Mouse (Mus musculus) kidney, adult 2 months (tissue): ENCODE results near the gene Chrna9. TPM values are rescaled to one million over a fixed set of nuclear protein-coding genes. Genes with fewer than 3 reads are reported as not detected.
A peak's percentile ranks its signal among the peaks of the same experiment; 100 is the strongest.

ENCODE experiments used
- DNase-seq: peaks from one replicate; pipeline ENCODE4 v3.0.0; 2021
- H3K27ac ChIP-seq: fragments of 200-500 bp; 2 replicates; pipeline ENCODE4 v1.5.1; 2012; ENCODE audit warnings: low read depth, low read length, control low read depth, inconsistent platforms; ENCODE audit not compliant: insufficient read depth
- H3K27me3 ChIP-seq: fragments of 200-500 bp; replicated peaks from 2 replicates; pipeline ENCODE4 v1.6.1; 2012; ENCODE audit warnings: mild to moderate bottlenecking, moderate library complexity, low read length, inconsistent platforms; ENCODE audit not compliant: control insufficient read depth, insufficient read depth
- H3K36me3 ChIP-seq: fragments of 200-500 bp; 2 replicates; pipeline ENCODE4 v1.6.1; 2012; ENCODE audit warnings: mild to moderate bottlenecking, moderate library complexity, low read length, inconsistent platforms; ENCODE audit not compliant: control insufficient read depth, insufficient read depth
- H3K4me1 ChIP-seq: fragments of 200-500 bp; 2 replicates; pipeline ENCODE4 v1.6.1; 2011; ENCODE audit warnings: low read length; ENCODE audit not compliant: control insufficient read depth, insufficient read depth
- H3K4me3 ChIP-seq: fragments of 200-500 bp; 2 replicates; pipeline ENCODE4 v1.5.1; 2011; ENCODE audit warnings: mild to moderate bottlenecking, low read depth, low read length, control low read depth; ENCODE audit not compliant: insufficient read depth
- CTCF ChIP-seq: fragments of 200-500 bp; conservative IDR thresholded peaks from 2 replicates; pipeline ENCODE4 v1.5.1; 2011; ENCODE audit warnings: low read depth, mild to moderate bottlenecking, control low read depth, low read length, moderate library complexity, mixed read lengths; ENCODE audit not compliant: insufficient read depth, insufficient read length
- POLR2A ChIP-seq: fragments of 200-500 bp; IDR thresholded peaks from one replicate; pipeline ENCODE4 v1.6.1; 2011; ENCODE audit warnings: low read depth, low read length, control low read depth
- WGBS: fragments of 180-500 bp; shearing (Covaris S2); methylation state at CpG from one replicate; pipeline ENCODE4 v1.1.7; 2018; 5-methylcytosine and 5-hydroxymethylcytosine counted together
- polyA plus RNA-seq: library from polyadenylated mRNA; depleted of rRNA; stranded (reverse); fragments of >200 nt; gene quantifications from 2 replicates; pipeline ENCODE4 v1.2.3, GENCODE M21; 2012; rRNA removed

Gene Chrna9
- polyA plus RNA-seq, 1 experiment, result not detected

- H3K27me3 ChIP-seq, result no peaks in the 10 kb centered on the region
- peaks cover 18% of the 10 kb centered on the region for H3K36me3 ChIP-seq
- H3K4me1 ChIP-seq, result peaks cover 29% of the 10 kb centered on the region; the same call in 1 of the 2 replicates
- no peak overlapping the region for H3K4me3 ChIP-seq
- WGBS, result 42% methylated on average over 2 of the region's 2 CpGs
- DNase-seq, result peak; percentile 85
- peak overlapping the region; percentile 96 for H3K27ac ChIP-seq
- TF ChIP-seq CTCF, result no peak
- no peak for TF ChIP-seq POLR2A
These were observed 79.7 kb downstream of the Chrna9 start for GRCm38 (mm10) chr5:66014437-66014836.

DNA sequence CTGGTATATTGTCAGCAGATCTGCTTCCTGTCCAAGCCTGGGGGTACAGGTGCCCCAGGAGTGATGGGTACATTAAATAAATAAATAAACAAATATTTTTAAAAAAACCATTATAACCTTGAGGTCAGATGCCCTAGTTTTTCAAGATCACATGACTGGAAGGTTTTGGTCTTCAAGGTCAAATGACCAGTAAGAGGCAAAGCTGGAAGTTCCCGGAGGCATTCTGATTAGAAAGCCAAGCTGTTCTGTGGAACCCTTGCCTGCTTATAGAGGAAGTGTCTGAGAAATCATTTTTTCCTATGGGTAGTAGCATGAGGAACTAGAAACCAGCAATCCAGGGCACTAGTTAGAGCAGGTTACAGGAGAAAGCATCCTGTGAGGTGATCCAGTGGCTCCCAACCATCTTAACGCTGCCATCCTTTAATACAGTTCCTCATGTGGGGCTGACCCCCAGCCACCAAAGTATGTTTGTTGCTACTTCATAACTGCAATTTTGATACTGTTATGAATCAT is 80.8 kb downstream of the Chrna9 start:
- Histone ChIP-seq H3K4me1 (peaks cover 29% of the 10 kb centered on the region; the same call in 1 of the 2 replicates), H3K27me3 (no peaks in the 10 kb centered on the region), H3K27ac (peak overlapping the region; percentile 90), H3K4me3 (no peak overlapping the region), H3K36me3 (peaks cover 21% of the 10 kb centered on the region)
- TF ChIP-seq POLR2A, result no peak
- no peak for TF ChIP-seq CTCF
- DNase-seq, result peak; percentile 59
- WGBS, result 56% methylated on average over 2 of the region's 2 CpGs

GRCm38 (mm10) chr5:66026796-66027195 is 92.1 kb downstream of the Chrna9 start:
- Histone ChIP-seq H3K4me3 (no peak overlapping the region), H3K4me1 (no peaks in the 10 kb centered on the region), H3K27me3 (no peaks in the 10 kb centered on the region), H3K27ac (no peak overlapping the region), H3K36me3 (peaks cover 40% of the 10 kb centered on the region)
- no peak for DNase-seq
- no peak for TF ChIP-seq POLR2A
- TF ChIP-seq CTCF, result no peak
- WGBS, result 97% methylated on average over 31 of the region's 31 CpGs

Other genes with a start within 250 kb of the Chrna9 start
- gene Pds5a, start 236.6 kb upstream of the Chrna9 start, polyA plus RNA-seq, result 14.4 and 17.3 TPM in 2 replicates
- gene N4bp2, start 171.4 kb upstream of the Chrna9 start, polyA plus RNA-seq, result 3.8 TPM in 2 replicates
- gene Rhoh, start 73.7 kb upstream of the Chrna9 start, polyA plus RNA-seq, result 0.27 and 1.8 TPM in 2 replicates
- gene 9130230L23Rik, start 69.4 kb downstream of the Chrna9 start, polyA plus RNA-seq, result 0.22 and 0.26 TPM in 2 replicates
- gene Rbm47, start 238.2 kb downstream of the Chrna9 start, polyA plus RNA-seq, result 156 and 171 TPM in 2 replicates